Mouse (Mus musculus): Measurements from ENCODE around the gene D230025D16Rik. TPM values are rescaled to one million over a fixed set of nuclear protein-coding genes. Genes with fewer than 3 reads are reported as not detected.
"Not testable (repeated sequence)": the region's sequence is repeated elsewhere in the genome, so short reads cannot be mapped to it uniquely, and the experiment has no call there.

D230025D16Rik gene
- total RNA-seq (2015), result 26.7 and 27.4 TPM in 2 replicates
- 22.5 and 27.8 TPM in 2 replicates for total RNA-seq (2017)

- peak; percentile 95 for ATAC-seq (ENCODE audit: poor library complexity, severe bottlenecking)
These were observed at the start of gene D230025D16Rik for GRCm38 (mm10) chr8:105224413-105225271. D230025D16Rik (plus strand) TSS chr8:105225145.

- not testable (repeated sequence) for ATAC-seq (ENCODE audit: poor library complexity, severe bottlenecking)
These were observed 49.7 kb upstream of the D230025D16Rik start for GRCm38 (mm10) chr8:105175287-105175686.

GRCm38 (mm10) chr8:105178211-105178800 is 46.6 kb upstream of the D230025D16Rik start:
- ATAC-seq (ENCODE audit: poor library complexity, severe bottlenecking), result no peak

GRCm38 (mm10) chr8:105182201-105182600 is 42.7 kb upstream of the D230025D16Rik start:
- ATAC-seq (ENCODE audit: poor library complexity, severe bottlenecking), result no peak

- no peak for ATAC-seq (ENCODE audit: poor library complexity, severe bottlenecking)
These were observed 38.4 kb upstream of the D230025D16Rik start for GRCm38 (mm10) chr8:105186467-105187005.

- ATAC-seq (ENCODE audit: poor library complexity, severe bottlenecking), result no peak
These were observed 32.8 kb upstream of the D230025D16Rik start for GRCm38 (mm10) chr8:105192182-105192581.

GRCm38 (mm10) chr8:105205748-105206147 is 19.2 kb upstream of the D230025D16Rik start:
- no peak for ATAC-seq (ENCODE audit: poor library complexity, severe bottlenecking)

GRCm38 (mm10) chr8:105206766-105207275 is 18.1 kb upstream of the D230025D16Rik start:
- no peak for ATAC-seq (ENCODE audit: poor library complexity, severe bottlenecking)

GRCm38 (mm10) chr8:105207675-105208273 is 17.2 kb upstream of the D230025D16Rik start:
- no peak for ATAC-seq (ENCODE audit: poor library complexity, severe bottlenecking)

- no peak for ATAC-seq (ENCODE audit: poor library complexity, severe bottlenecking)
These were observed 15.5 kb upstream of the D230025D16Rik start for GRCm38 (mm10) chr8:105209153-105210110.

GRCm38 (mm10) chr8:105214104-105214503 is 10.8 kb upstream of the D230025D16Rik start:
- no peak for ATAC-seq (ENCODE audit: poor library complexity, severe bottlenecking)

- peak; percentile 93 for ATAC-seq (ENCODE audit: poor library complexity, severe bottlenecking)
These were observed 6.9 kb upstream of the D230025D16Rik start for GRCm38 (mm10) chr8:105217926-105218522.

GRCm38 (mm10) chr8:105223850-105224249 is 1.1 kb upstream of the D230025D16Rik start:
- no peak for ATAC-seq (ENCODE audit: poor library complexity, severe bottlenecking)

GRCm38 (mm10) chr8:105225272-105225593 is 288 bp downstream of the D230025D16Rik start:
- ATAC-seq (ENCODE audit: poor library complexity, severe bottlenecking), result peak; percentile 6; the same call in 1 of the 2 replicates

- ATAC-seq (ENCODE audit: poor library complexity, severe bottlenecking), result peak; percentile 18
These were observed 972 bp downstream of the D230025D16Rik start for GRCm38 (mm10) chr8:105225917-105226316.

- ATAC-seq (ENCODE audit: poor library complexity, severe bottlenecking), result no peak
These were observed 6.8 kb downstream of the D230025D16Rik start for GRCm38 (mm10) chr8:105231503-105232320.

GRCm38 (mm10) chr8:105232321-105232693 is 7.4 kb downstream of the D230025D16Rik start:
- ATAC-seq (ENCODE audit: poor library complexity, severe bottlenecking), result not testable (repeated sequence)

- ATAC-seq (ENCODE audit: poor library complexity, severe bottlenecking), result no peak
These were observed 8.4 kb downstream of the D230025D16Rik start for GRCm38 (mm10) chr8:105233126-105233935.
